Mouse (Mus musculus) left cerebral cortex, adult 2 months (tissue): Measurements from ENCODE around the gene Mrpl24. TPM values are rescaled to one million over a fixed set of nuclear protein-coding genes. Genes with fewer than 3 reads are reported as not detected.

Experiments
- DNase-seq, 2 experiments: peaks; one replicate each; pipeline ENCODE4 v3.0.0; 2021 to 2022; ENCODE audit warnings: low spot score in 2 of 2, mixed read lengths in 1 of 2; ENCODE audit errors: extremely low spot score in 1 of 2
- H3K27ac ChIP-seq: fragments of 200-600 bp; 2 replicates; pipeline ENCODE4 v1.8.1; 2022
- H3K4me3 ChIP-seq: fragments of 200-600 bp; 2 replicates; pipeline ENCODE4 v1.8.1; 2022
- CTCF ChIP-seq: fragments of 200-600 bp; IDR thresholded peaks from 2 replicates; pipeline ENCODE4 v1.8.1; 2022; ENCODE audit warnings: antibody characterized with exemption, mild to moderate bottlenecking, moderate library complexity
- intact Hi-C: fragments of 180-260 bp; cut with DNase I; formaldehyde crosslinking; loops from one replicate; pipeline ENCODE4 v1.15.1; 2025
- total RNA-seq, 2 experiments: library from RNA; stranded (reverse); gene quantifications; 2 replicates each; pipeline ENCODE4 v1.2.3; 2021

Mrpl24 gene
- total RNA-seq, 2 experiments from 2014 or later, result 52.6 to 55.1 TPM

DNA sequence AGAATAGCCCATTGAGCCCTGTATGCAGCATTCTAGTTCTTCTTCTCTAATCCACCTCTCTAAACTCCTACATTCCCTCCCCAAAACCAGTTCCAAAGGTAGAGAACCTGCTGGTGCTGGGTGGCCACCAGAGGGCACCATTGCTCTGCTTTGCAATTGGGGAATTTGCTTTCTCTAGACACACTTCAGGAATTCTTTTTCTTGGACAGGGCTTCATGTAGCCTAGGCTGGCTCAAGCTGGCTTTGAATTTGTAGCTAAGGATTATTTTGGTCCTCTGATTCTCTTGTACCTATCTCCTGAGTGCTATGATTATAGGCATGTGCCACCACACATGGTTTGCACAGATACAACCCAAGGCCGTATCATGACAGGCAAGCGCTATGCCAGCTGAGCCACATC lies 16.5 kb downstream of the Mrpl24 start:
- Histone ChIP-seq H3K27ac (no peak overlapping the region), H3K4me3 (no peak overlapping the region)
- DNase-seq, result peak; percentile 76 to 81
- peak; percentile 98 for TF ChIP-seq CTCF
- intact Hi-C loops, result loop anchor here (1.0 kb wide), 3 partner anchors 26 to 136 kb away; no protein-coding TSS in a partner anchor

DNA sequence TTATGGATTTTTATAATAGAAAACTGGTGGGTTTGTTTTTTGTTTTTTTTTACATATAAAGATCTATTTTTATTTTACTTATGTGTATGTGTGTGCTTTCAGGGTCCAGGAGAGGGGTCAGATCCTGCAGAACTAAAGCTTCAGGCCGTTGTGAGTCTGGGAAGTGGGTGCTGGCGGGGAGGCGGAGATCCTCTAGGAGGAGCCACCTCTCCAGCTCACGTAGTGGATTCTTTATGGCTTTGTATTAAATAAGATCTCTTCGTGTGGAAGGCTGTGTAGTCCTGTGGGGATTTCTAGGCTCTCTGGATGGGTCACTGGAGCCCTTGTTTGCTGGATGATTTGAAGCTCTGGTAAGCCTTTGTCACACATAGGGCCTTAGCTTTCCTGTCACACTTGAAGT lies 21.3 kb downstream of the Mrpl24 start:
- TF ChIP-seq CTCF, result no peak
- intact Hi-C loops, result no loop called here
- no peak for DNase-seq

DNA sequence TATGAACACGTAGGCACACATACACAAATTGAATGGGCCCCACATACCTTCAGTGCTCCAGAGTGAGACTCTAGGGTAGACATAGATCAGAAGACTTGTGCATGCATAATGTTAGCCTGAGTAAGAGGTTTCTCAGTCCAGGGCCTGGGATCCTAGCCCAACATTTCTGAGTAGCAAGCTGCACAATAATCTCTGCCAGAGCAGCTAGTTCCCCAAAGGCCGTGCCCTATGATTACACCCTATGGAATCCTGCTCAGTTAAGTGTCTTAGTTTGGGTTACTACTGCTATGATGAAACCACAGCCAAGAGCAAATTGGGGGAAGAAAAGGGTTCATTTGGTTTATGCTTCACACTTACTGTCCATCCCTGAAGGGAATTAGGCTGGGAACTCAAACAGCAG lies 23.2 kb downstream of the Mrpl24 start:
- H3K27ac ChIP-seq, result no peak overlapping the region
- no peak overlapping the region for H3K4me3 ChIP-seq
- no peak for DNase-seq
- intact Hi-C loops, result no loop called here
- TF ChIP-seq CTCF, result no peak

More for the DNA sequence above, 21.3 kb downstream of the Mrpl24 start:
- no peak overlapping the region for H3K4me3 ChIP-seq
- H3K27ac ChIP-seq, result no peak overlapping the region

DNA sequence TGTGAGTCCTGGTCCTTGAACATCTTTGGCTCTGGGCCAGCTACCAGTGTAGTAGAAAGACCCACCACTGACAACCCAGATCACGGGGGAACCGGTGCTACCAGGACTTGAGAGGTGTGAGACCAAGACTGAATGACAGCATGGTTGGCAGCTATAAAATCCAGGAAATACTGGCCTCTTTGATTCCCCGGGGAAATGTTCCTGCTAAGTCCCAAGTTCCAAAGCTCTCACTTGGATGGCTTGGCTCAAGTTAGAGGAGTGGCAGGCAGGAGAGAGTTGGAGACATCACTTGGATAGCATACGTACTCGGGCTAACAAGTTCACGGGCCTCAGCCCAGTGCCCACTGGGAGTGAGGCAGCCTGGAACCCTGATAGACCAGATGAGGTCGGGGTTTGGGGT lies 24.3 kb downstream of the Mrpl24 start:
- intact Hi-C loops, result no loop called here
- no peak for DNase-seq
- Histone ChIP-seq H3K4me3 (no peak overlapping the region), H3K27ac (no peak overlapping the region)
- no peak for TF ChIP-seq CTCF

DNA sequence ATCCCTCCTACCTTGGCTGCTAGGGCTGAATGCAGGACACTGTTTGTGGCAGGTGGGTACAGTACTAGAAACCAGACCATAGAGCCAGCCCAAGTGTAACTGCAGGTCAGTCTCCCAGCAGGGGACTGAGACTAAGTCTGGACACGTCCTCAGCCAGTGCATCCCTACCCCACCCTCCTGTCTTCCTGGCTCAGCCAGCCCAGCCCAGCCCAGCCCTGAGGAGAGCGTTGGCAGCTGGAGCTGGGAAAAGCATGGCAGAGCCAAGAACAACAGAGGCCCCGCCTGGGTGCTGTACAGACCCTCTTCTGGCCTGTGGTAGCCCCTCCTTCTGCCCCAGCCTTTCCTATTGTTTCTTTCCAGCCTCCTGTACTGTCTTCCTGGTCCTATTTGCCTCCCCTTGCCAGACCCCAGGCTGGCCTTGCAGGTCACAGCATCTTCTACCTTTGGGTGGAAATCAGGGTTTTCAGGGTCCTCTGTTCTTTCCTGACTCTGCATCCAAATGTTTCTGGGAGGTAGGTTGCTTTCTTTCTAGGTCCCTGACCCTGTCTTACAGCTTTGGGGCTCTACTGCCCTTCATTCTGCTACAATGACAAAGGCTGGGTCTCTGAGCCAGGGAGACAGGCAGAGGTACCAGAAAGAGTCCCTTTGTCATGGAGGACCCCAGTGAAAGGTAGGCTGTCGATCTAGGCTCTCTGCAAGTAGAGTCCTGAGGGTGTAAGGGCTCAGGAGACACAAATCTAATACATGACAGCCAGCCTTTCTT lies 25.7 kb downstream of the Mrpl24 start:
- TF ChIP-seq CTCF, result no peak
- DNase-seq, result no peak
- no peak overlapping the region for H3K27ac ChIP-seq
- intact Hi-C loops, result no loop called here
- no peak overlapping the region for H3K4me3 ChIP-seq

DNA sequence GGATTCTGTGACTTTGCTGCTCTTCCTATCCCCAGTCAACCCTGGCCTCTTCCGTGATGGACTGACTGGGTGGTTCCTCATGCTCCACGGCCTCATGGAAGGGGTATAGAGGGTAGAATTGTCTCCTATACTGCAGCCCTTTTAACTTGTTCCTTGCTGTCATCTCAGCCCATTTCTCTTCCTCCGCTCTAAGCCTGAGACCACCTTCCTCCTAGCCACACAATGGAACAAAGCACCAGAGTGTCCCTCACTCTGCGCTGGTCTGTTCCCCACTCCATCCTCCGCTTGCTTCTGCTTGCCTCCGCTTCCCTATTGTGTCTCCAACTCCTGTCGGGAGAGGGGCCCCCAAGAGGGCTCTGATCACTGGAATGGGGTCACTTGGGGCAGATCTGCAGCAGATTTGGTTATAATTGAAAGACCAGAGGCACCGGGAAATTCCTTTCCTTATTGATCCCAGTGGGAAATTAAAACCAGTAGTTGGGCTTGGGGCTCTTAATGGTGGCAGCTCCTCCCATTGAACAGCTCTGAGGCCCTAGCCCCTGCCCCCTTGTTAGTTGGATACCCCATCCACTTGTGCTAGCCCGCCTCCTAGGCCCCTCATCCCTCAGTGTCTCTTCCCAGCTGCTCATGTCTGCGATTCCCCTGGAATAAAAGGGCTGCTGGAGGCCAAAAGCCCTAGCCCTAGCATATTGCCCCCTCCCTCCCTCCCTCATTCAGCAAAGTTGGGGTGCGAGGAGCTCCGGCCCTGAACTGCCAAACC lies 26.7 kb downstream of the Mrpl24 start:
- TF ChIP-seq CTCF, result no peak
- no peak for DNase-seq
- Histone ChIP-seq H3K27ac (no peak overlapping the region), H3K4me3 (no peak overlapping the region)
- intact Hi-C loops, result no loop called here

DNA sequence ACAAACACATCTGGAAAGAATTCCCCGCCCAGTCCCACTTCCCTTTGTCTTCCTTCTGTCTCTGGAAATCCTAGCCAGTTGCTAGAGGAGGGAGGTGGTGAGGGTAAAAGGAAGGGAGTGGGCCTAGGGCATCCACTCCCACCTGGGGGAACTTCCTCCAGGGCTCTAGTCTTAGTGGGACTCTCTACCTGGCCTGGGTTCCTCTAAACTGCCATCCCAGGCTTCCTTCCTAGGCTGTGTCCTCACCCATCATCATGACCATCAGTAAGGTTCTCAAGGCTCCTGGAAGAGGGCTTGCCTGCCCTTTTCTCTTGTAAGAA lies 27.2 kb downstream of the Mrpl24 start:
- TF ChIP-seq CTCF, result no peak
- Histone ChIP-seq H3K4me3 (no peak overlapping the region), H3K27ac (no peak overlapping the region)
- no peak for DNase-seq
- intact Hi-C loops, result no loop called here

DNA sequence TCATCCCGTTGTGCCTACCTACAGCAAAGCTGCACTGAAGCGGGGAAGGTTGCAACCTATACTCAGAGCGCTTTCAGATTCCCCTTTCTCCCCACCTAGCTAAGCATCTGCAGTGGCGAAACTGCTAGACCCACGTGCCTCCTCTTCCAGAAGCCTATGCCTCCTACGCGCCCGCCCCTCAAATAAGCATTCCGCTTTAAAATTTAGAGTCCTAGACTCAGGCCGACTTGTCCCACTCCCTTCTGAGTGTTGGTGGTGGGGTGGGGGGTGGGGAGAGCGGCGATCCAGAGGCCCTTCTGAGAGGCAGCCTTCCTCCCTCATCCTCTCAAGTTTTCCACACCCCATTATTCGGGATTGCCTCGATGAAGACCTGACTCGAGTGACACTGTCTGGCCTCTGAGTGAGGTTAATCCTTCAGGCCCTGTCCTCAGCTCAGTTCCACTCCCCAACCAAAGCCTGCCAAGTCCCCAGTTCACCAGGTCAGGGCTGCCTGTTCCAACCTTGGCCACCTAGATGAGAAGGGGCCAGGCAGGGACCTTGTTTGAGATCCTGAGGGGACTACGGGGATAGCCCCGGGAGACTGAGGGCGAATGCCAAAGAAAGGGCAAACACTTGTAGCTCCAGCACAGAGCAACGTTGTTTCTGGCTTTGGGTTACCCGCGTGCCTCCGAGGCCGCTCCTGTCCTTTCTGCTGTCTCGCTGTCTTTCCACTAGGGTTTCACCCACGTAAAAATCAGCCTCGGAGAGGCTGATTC lies 27.9 kb downstream of the Mrpl24 start:
- H3K4me3 ChIP-seq, result peak overlapping the region; percentile 31; the same call in 1 of the 2 replicates
- no peak overlapping the region for H3K27ac ChIP-seq
- no peak; the same call in 1 of the 2 replicates for TF ChIP-seq CTCF
- intact Hi-C loops, result no loop called here
- DNase-seq, result no peak

DNA sequence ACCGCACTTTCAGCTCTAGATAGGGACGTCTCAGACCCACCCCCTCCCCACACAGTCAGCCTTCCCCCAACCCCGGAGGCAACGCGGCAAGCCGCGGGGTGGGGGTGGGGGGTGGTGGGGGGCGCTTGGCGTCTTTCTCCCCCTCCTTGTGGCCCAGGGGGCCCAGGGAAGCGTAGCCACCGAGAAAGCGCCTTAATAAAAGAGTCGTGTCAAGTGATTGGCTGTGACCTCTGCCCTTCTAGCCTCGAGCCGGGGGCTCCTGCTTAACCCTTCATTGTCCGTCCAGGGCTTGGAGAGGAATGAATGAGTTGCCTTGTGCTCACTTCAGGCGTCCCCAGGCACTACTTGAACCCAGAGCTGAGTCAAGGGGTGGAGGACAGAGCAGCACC lies 28.5 kb downstream of the Mrpl24 start:
- H3K27ac ChIP-seq, result no peak overlapping the region
- TF ChIP-seq CTCF, result no peak
- H3K4me3 ChIP-seq, result peak overlapping the region; percentile 31
- intact Hi-C loops, result no loop called here
- no peak for DNase-seq

DNA sequence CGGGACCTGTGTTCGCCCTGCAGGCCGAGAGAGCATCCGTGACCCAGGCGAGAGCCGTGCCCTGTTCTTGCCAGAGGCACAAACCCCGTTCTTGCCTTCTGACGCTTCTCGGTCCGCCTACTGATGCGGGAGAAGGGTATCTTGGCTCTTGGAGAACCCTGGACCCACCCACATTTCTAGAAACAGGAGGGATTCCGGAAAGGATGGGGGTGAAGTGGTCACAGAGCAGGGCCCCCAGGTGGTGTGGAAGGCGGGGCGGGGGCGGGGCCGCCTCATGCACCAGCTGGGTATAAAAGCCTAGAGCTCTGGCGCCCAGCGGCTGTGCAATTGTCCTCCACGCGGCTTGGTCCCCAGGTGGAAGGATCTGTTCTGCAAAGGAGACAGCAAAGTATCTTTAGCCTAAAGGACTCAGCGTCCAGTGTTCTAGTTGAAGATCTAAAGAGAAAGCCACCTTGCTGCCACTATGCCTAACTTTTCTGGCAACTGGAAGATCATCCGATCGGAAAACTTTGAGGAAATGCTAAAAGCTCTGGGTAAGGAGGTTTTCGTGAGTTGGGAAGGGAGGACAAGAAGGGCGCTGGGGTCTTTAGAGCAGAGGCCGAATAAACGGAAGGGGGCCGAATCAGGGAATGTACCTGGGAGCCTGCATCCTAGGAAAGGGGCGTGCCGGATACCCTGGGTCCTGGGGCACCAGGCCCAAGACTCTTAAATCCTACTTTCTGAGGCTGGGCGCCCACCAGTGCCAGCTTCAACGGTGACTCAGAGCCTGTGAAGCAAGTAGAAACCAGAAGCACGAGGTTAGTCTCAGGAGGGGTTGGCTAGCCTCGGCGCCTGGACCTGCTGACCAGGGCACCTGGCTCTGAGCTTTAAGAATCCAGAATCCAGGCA lies 29.3 kb downstream of the Mrpl24 start, which contains the start of gene Crabp2:
Crabp2 (plus strand) TSS at position 289 of the 888 bp plus-strand sequence.
- no peak for DNase-seq
- no peak for TF ChIP-seq CTCF
- Histone ChIP-seq H3K4me3 (peak within 1 kb of the TSS; percentile 31), H3K27ac (no peak within 1 kb of the TSS)
- intact Hi-C loops, result no loop called here

DNA sequence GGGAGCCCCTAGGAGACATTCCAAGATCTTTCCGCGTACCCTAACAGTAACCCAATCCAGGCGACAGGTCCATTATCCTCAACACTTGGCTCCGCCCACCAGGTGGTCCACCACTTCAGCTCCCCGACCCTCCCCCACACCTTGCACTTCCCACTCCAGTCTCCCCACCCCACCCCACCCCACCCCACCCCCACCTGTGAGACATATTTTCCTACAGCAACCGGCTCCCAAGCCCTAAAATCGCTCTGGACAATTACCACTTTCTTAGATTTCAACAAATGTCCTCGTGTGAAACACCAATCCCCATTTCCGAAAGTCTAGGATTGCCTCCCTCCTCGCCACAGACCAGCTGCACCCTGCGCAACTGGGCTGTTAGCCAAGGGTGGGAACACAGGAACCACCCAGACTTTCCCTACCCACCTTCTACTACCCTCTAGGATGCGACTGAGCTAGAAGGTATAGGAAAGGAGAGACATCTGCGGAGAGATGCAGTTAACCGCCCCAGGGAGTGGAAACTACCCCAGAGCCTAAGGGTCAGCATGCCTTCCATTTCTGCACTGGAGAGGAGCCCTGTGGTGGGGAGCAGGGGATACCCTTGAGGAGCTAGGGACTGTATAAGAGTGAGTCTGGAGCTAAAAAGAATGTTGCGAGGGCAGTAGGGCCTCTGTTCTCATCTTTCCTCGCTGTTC lies 30.1 kb downstream of the Mrpl24 start:
- no peak for DNase-seq
- no peak for TF ChIP-seq CTCF
- intact Hi-C loops, result no loop called here
- Histone ChIP-seq H3K27ac (no peak overlapping the region), H3K4me3 (no peak overlapping the region)
